Mouse (Mus musculus): ENCODE results near the gene Epha1.

Gene Epha1

DNA sequence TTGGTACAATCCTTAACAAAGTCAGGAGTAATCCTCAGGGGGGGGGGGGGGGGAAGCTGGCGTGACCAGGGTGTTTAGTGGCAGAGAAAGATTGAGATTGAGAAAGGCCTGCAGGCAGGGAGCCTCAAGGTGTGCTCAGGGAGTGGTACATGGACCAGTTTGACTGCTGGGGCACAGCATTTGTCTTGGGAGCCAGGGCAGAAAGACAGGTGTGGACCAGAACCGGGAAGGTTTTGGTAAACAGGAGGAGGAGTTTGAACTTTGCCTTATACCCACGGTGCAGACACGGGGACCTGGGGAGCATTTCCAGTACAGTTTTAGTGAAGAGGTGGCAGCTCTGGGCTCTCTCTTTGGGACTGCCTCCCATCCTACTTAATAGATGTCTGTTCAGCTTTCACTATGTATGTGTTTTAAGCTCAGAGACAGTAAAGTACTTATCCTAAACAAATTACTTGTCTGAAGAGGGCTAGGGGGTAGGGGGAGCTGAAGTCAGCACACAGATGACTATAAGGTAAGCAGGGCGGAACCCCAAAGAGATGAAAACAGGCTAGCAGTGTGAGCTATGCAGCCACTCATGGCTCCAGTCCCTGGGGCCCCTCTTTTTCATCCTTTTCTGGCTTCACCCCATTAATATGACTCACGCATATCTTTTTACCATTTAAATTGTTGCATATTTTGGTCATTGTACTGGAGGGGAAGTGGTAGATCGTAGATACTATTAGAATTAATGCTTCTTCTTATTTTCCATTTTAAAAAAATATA, 782 bp upstream of the Epha1 start:
- no peak for DNase-seq (ENCODE audit: low read depth)

DNA sequence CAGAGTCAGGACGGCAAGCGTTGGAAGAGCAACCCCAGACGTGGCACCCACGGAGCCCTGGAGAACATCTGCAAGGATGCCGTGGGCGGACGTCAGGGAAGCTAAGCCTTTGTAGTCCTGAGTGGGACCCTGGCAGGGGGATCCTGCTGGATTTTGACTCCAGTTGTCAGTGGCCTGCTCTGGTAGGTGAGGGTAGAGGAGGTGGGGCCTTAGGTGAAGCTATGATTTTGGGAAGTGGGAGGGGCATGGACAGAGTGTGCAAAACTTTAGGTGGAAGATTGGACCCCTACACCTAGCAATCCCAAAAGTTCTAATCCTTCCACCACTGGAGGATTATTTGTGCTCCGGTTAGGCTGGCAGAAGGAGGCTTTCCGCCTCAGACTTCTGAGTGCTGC, 650 bp downstream of the Epha1 start:
- no peak for DNase-seq (ENCODE audit: low read depth)

DNA sequence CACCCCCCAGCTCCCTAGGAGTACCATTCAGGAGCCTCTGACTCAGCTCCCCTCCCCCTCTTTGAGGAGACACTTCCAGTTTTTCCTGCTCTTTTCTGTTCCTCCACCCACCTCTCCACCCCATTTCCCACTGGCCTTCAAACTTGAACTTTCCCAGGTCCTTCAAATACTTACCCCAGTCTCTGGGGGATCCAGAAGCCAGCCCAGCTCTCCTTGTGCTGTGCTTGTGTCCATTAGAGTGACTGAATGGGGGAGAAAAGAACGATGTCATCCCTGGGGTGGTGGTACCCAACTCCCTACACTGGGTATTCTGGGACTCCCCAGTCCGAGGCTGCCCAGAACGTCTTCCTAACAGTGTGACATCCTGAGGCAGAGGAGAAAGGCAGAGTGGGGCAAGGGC, 1.1 kb downstream of the Epha1 start:
- DNase-seq (ENCODE audit: low read depth): no peak

DNA sequence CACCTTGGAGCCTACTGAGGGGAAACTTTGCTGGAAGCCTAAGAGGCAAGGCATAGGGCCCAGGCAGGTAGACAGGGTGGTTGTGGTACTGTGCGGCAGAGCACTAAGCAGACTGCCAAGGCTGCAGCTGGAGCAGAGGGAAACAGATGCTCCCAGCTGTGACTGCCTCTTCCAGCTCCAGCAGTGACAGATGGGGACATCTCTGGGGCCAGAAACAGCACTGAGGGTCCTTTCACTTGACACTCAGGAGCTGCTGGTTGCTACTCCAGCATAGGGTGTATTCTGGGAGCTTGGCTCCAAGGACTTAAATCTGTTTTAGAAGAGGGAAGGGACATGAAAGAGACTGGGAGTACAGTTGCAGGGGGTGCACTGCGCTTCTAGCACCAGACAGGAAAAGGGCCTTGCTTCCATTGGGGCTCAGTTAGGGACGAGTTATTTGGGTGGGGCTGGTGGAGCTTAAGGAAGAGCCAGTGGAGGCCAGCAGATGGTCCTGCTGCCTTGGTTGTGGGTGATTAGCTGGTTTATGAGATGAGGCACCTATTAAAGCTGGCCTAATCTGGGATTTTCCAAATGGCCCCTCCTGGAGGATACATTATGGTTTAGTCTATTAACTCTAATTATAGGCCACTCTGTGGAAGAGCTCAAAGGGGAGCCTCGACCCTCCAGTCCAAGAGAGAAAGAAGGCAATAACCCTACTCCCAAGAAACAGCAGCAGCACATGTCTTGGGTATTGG, 2.3 kb downstream of the Epha1 start:
- no peak for DNase-seq (ENCODE audit: low read depth)

DNA sequence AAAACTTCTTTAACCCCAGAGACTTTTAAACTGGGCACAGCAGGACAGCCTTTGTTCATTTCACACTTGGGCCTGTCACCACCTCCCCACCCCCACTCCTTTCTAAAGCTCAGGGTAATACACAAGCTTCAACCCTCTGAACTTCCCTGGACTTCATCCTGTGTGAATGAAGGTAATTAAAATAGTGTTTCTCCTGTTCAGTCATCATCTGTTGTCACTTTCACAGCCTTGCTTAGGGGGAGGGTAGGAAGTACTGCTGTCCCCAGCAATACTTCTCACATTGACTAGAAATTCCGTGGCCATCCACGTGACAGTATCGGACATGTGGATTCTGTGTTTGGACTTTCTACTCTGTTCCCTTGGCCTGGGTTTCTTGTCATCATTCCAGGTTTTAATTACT, 3.2 kb downstream of the Epha1 start:
- no peak for DNase-seq (ENCODE audit: low read depth)

GRCm38 (mm10) chr6:42365215-42365614, 7.9 kb downstream of the Epha1 start:
- no peak for DNase-seq (ENCODE audit: low read depth)

GRCm38 (mm10) chr6:42364607-42365006, 8.5 kb downstream of the Epha1 start:
- no peak for DNase-seq (ENCODE audit: low read depth)

- no peak for DNase-seq (ENCODE audit: low read depth)
These were observed 9.0 kb downstream of the Epha1 start for GRCm38 (mm10) chr6:42364066-42364465.

- DNase-seq (ENCODE audit: low read depth): peak; percentile 40
These were observed 10.1 kb downstream of the Epha1 start for GRCm38 (mm10) chr6:42362974-42363373.

DNA sequence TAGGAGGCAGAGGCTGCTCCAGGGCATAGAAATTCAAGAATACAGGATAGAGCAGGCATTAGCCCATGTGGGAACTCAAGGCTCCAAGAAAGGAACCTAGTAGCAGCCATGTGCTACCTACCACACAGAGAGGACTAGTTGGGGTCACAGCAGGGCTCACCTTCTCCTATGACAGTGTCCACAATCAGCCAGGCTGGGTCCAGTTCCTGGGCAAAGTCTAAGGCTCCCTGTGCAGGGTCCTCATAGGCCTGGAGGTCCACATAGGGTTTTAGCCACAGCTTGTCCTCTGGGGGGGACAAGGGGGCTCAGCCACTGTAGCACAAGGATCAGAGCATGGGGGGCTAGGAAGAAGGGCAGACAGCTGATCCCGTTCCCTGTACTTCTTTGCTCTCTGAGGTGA, 10.6 kb downstream of the Epha1 start:
- DNase-seq (ENCODE audit: low read depth): no peak

GRCm38 (mm10) chr6:42362074-42362473, 11.0 kb downstream of the Epha1 start:
- DNase-seq (ENCODE audit: low read depth): no peak

GRCm38 (mm10) chr6:42361041-42361895, 11.8 kb downstream of the Epha1 start:
- no peak for DNase-seq (ENCODE audit: low read depth)

DNA sequence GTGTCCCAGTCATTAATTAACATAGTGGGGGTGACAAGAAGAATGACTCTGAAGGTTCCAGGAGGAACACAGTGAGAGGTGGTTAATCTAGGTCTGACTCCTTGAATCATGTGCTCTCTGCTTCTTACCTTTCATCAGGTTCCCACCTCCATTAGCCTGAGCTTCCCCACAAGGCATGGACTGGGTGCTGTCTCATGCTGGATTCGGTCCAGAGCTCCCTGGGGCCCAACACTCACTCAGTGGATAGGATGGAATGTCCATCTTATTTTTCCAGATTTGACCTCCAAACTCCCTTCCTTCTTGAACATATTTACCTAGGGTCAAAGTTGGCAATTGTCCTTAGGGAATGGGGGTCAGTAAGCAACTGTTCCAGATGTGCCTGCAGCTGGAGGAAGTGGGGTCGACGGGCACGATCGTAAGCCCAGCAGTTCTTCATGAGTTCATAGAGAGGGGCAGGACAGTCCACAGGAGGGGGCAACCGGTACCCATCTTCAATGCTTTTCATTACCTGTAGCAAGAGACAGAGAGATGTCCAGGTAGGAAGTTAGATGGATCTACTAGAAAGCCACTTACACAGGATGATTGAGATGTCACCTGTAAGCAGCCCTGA, 12.7 kb downstream of the Epha1 start:
- DNase-seq (ENCODE audit: low read depth): no peak

DNA sequence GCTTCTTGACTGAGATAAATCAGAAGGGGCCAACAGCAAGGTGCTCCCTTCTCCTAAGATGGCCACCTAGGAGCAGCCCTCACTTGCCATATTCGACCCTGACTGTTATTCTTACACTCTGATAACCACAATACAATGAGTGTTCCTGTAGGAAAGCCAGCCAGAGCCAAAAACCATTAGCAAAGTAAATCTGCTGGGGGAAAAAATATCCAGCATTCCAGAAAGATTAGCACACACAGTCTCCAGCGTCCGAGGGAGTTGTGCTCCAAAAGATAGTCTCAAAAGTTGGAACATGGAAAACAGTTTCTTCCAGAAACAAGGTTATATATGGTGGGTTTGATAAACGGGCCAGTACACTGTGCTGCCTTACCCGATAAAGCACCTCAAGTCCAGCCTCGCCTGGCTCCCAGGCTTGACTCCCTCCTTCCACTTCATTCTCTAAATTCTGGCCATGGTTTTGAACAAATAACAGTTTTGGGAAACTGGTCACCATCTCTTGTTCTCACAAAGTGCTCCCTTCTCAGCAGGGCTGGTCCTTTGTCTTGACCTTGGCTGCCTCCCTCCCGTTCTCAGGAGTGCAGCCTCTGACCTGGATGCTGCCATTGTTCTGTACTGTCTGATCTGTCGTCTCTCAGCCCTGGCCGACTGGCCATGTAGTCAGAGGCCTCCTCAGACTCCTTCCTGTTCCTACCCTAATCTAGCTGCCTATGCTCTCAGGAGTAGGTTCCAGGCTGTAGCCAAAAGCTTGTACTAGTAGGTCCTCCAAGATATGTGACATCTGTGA, 13.5 kb downstream of the Epha1 start:
- DNase-seq (ENCODE audit: low read depth): no peak

DNA sequence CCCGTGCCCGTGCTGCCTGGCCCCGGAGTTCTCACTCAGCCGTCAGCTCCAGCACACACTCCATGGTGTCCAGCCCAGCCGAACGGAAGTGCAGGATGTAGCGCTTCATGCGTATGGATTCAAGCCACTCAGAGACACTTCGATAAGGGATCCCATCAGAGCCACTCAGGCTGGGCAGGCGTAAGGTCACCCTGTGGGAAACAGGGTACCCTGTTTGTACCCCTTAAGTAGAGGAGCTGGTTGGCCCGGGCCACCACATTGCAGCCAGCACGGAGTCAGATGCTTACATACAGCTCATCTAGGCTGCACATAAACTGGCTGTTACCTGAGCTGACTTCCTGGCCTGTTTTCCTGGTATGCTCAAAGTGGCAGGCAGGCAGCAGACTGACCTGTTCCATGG, 14.2 kb downstream of the Epha1 start:
- no peak for DNase-seq (ENCODE audit: low read depth)

DNA sequence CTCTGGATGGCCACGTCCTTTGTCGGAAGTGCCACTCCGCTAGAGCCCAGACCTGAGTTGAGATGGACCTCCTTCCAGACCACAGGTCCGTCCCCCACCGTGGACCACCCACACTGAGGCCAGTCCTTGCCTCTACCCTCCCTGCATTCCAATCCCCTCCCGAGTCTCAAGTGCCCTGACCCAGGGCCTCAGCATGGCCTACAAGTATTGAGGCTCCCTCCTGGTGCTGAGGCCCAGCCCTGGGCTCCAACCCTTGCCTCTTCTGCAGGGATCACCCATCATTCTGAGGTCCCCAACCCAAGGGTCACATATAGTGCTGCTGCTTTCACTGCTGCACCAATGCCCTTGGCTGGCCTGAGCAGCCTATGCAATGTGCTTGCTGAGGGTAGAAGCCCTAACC, 15.2 kb downstream of the Epha1 start:
- DNase-seq (ENCODE audit: low read depth): no peak

GRCm38 (mm10) chr6:42356913-42357312, 16.2 kb downstream of the Epha1 start:
- DNase-seq (ENCODE audit: low read depth): no peak

- no peak for DNase-seq (ENCODE audit: low read depth)
These were observed 17.1 kb downstream of the Epha1 start for GRCm38 (mm10) chr6:42355794-42356600.

GRCm38 (mm10) chr6:42355366-42355765, 17.7 kb downstream of the Epha1 start:
- no peak for DNase-seq (ENCODE audit: low read depth)

All from 416B (cell line).